Mouse (Mus musculus) adrenal gland, postnatal 36 days (tissue): ENCODE results near the gene Pnpla6. TPM values are rescaled to one million over a fixed set of nuclear protein-coding genes. Genes with fewer than 3 reads are reported as not detected.

ENCODE experiments used
- DNase-seq, 2 experiments: peaks; one replicate each; pipeline ENCODE4 v3.0.0; 2021; ENCODE audit warnings: mixed read lengths in 1 of 2
- long read RNA-seq, 2 experiments: library from polyadenylated mRNA; stranded (forward); transcript quantifications; one replicate each; pipeline ENCODE4 v2.0.0; 2021; ENCODE audit warnings: borderline sequencing depth in 2 of 2
- total RNA-seq, 2 experiments: library from RNA; stranded (reverse); gene quantifications; 2 replicates each; pipeline ENCODE4 v1.2.3; 2021

Pnpla6 gene
- 10 to 100 TPM; 35.8 to 37.1 TPM for total RNA-seq
- long read RNA-seq, experiment 1, partial matches to known transcripts = 9 of 19 reads
- long read RNA-seq, experiment 1, other reads (novel, unspliced or antisense) = 10 of 19 reads
- long read RNA-seq, experiment 2, partial matches to known transcripts = 3 of 5 reads
- long read RNA-seq, experiment 2, other reads (novel, unspliced or antisense) = 2 of 5 reads

DNA sequence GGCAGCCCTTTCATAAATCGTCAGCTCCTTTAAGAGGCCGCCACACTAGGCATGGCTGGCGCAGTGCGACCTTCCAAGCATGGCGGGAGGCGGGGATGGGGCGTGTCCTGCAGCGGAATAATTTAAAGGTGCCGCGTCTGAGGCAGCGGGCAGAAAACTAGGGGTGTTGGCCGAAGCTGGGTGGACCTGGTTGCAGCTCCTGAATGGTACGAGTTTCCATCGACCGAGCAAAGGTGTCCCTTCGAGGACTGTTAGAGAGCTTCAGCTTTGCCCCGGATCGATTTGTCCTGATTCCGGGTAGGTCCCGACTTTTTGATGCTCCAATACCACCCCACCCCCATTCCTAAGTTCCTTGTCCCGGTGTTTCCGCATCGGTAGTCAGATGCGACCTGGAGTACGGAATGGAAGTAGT is at the start of gene Pnpla6:
Pnpla6 (plus strand) TSS at position 125 of the 412 bp plus-strand sequence.
- peak; percentile 95 for DNase-seq

DNA sequence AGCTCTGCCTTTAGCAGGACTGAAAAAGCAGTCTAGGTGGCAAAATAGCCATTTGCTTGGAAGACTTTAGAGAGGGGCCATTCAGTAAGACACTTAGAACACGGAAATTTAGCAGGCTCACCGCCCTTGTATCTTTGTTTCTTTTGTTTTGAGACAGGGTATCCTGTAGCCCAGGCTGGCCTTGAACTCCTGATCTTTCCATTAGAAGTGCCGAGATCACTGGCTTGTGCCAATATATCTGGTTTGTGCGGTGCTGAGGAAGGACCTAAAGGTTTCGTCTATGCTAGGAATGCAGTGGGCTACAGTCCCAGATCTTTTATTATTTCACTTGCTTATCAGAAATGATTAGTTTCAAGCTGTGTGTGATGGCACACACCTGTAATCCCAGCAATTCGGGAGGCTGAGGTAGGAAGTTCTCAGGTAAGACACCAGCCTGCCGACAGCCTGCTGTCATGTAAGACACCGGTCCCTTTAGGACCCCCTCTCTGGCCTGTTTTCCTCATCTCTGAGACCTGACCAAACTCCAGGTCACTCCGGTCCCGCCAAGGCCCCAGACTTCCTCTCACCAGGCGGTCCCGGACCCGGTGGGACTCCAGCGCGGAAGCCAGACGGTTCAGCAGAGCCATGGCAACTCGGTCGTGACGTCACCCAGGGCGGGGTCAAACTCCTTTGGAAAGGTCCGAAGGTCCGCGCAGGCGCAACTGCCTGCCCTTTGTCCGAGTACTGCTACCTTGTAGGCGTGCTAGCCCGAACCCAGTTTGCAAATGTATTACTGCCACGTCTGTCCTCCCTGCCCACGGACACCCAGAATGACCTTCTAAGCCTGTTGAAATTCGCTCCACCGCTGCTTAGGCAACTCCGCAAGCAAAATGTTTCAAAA is 47.9 kb upstream of the Pnpla6 start, which contains the start of gene Pex11g:
Pex11g (minus strand) TSS at position 675 of the 880 bp plus-strand sequence.
- DNase-seq = peak; percentile 100

DNA sequence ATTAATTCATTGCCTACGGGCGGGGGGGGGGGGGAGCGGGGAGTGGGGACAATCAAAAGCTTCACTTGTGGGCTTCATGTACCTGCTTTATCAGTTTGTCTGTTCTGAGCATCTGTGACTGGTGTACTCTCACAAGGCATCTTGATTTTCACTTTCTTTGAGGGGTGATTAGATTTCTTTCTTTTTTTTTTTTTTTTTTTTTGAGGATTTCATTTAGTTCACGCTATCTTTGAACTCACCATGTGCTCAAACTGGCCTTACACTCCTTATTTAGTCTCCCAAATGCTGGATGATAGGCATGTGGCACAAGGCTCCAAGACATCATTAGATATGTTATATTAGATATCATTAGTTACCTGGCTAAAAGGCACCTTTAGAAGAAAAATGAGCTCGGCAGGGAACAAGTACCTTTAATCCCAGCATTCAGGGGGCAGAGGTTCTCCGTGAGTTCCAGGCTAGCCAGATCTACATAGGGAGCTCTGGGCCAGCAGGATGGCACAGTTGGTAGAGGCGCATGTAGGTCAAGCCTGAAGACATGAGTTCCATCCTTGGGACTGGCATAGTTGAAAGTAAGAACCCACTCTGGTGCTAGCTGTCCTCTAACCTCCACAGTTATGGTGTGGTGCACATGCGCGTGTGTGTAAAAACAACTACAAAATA is 47.2 kb upstream of the Pnpla6 start:
- no peak for DNase-seq

DNA sequence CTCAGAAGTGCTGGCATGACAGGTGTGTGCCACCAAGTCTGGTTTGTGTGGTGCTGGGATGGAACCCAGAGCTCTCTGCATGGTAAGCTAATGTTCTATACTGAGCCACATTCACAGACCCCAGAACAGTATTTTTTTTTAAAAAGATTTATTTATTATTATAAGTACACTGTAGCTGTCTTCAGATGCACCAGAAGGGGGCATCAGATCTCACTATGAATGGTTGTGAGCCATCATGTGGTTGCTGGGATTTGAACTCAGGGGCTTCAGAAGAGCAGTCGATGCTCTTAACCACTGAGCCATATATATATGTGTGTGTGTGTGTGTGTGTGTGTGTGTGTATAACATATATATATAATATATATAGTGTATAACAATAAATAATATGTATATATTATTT is 46.3 kb upstream of the Pnpla6 start:
- DNase-seq = no peak

DNA sequence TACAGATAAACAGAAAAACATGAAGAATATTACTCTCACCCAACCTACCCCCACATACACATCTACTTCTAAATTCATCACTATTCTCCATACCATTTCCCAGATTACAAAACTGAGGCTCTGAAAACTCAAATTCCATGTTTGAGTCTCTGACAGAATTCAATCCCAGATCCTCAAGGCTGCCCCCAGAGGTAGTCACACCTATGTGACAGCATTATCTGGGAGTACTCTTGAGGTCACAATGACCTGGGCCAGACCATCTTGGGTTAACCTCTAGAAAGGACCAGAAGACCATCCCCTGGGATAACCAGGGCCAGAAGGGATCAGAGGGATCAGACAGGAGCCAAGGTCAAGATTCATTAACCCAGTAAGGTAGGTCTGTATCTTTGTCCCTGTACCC is 44.6 kb upstream of the Pnpla6 start, which contains the start of gene Tex45:
Tex45 (plus strand) TSS at position 301 of the 400 bp plus-strand sequence.
- no peak for DNase-seq

DNA sequence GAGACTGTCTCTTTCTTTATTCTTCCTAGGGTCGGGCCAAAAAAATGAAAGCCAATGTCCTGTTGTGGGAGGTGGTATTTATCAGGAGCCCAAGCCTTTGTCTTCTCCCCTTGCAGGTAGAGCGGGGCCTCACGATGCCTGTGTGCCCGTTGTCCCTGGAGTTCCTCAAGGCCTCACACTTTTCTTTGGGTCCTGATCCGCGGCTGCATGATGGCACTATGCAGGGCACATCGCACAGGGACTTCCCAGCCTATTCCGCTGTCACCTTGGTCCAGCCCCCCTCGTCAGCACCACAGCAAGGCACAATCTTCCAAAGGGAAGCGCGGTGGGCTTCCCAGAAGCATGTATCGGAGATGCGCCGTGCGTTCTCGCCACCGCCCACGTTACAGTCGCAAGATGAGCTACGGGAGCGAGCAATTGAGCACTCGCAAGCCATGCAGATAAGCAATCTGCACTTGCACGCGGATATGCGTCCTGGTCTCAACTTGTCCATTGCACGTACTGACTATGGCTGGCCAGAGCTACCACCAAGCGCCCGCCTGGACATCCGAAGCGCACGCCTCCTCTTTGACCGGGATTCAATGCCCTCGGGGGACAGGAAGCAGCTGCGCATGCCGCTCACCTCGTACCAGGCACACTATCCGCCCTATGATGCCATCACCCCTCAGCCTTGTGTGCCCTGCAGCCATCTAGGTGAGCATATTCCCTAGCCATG is 39.3 kb upstream of the Pnpla6 start:
- no peak for DNase-seq

DNA sequence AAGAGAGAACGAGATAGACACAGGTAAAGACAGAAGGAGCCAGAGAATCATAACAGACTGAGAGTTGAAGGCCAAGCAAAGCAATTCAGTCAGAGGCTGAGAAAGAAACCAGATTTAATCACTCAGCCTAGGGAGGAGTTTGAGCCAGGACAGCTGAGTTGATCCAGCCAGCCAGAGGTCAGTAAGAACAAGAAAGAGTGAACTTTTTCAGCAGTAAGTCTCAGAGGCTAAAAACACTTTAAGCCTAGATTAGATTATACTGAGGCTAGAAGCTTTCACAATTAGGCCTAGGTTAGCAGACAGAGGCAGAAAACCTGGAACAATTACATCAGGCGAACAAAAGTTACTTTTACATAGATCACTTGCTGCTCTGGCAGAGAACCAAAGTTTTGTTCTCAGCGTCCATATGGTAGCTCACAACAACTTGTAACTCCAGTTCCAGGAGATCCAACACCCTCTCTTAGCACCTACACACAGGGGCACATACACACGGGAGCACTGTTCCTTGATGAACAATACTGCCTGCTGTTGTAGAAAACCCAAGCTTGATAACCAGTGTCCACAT is 34.9 kb upstream of the Pnpla6 start:
- no peak for DNase-seq

DNA sequence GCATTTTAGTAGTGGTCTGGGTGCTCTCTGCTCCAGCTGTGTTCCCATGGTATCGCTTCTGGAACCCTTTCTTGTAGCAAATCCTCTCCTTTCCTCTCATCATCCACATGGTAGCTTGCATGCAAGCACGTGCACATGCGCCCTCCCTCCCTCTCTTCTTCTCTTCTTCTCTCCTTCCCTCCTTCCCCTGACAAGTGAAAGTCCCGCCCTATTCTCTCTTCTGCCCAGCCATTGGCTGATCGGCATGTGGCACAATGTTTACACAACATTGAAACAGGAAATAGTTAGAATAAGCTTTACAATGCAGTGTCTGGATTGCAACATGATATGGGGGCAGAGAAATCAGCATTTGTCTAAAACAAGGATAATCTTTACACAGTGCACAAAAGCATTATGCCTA is 33.6 kb upstream of the Pnpla6 start:
- no peak for DNase-seq

DNA sequence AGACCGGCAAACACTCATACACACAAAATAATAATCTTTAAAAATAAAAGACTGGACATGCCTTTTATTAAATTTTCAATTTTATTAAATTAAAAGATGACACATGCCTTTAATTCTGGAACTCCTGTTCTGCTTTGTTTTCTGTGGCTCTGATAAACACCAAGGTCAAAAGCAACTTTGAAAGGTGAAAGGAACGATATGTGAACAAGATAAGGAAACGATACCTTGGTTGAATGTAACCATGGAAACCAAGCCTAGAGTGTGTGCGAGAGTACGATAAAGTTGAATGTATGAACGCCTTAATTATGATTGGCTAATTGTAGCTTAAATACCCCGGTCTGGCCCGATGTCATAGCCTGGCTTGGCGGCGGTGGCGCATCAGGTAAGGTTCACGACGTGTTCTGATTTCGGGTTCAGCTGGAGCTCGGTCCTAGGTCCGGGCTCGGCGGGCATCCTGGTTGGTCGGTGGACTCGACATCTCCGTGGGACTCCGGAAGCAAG is 32.9 kb upstream of the Pnpla6 start:
- DNase-seq = no peak

DNA sequence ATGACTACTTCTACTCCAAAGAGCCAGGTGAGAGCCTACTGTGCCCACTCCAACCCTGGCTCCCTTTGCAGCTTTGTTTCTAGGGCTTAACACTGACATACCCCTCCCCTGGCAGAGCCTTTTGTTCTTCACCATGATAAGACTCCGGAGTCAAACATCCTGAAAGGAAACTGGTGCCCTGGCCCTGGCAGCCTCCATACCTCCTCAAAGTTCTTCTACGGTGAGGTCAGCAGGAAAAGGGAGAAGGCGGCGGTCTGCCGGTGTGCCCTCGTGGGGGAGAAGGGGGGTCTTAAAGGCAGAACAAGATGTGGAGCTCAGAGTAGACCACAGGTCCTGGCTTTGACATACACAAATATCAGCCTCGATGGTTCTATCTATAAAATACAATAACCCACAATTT is 31.6 kb upstream of the Pnpla6 start:
- no peak for DNase-seq

DNA sequence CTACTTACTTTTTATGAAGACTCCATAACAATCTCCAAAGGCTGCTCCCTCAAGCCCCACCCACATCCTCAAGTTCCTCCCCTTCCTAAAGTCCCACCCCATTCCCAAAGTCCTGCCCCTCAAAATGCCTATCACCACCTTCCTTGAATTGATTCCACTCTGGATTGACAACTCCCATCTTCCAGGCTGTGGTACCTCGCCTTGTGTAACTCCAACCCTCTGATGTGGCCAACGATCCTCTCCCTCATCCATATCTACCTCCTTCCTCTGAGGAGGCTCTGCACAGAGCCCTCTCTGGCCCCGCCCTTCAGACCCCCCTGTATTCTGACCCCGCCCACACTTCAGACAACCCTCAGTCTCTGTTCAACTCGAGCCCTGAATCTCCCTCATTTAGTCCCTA is 30.0 kb upstream of the Pnpla6 start:
- no peak for DNase-seq

DNA sequence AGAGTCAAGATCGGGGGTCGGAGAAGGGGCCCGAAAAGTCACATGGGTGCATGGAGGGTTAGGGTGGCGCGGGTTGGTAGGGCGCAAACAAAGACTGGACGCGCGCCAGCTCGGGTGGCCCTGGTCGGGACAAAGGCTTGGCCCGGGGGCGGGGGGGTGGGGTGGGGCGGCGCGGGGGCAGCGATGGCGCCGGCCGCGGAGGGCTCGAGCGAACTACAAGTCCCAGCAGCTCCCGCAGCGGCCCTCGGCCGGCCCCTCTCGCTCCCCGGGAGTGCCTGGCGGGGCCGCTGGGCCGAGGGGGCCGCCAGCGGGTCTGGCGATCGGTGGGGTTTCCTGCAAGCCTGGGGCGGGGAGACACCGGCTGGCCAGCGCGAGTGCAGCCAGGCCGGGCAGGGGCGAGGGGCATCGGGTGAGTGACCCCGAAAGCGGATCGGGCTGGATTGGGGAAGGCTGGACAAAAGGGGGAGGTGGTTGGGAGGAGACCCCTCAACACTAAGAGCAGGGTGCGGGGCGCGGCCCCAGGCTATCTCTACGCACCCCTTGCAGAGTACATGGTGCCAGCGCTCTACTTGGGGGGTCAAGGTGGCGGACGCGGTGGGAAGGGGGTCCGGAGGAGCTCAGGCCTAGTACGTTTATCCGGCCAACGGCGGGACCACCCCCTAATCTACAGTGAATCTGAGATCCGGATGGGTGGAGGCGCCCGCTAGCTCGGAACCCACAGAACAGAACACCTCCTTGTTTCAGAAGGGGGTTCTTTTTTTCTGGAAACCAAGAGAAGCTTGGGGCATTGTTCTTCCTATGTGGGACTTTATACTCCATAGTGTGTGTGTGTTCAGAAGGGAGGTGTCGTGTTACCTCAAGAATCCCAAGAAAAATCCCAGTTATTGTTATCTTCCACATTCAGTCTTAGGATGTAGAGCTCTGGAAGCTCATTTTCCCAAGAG is 22.0 kb upstream of the Pnpla6 start, which contains the start of gene Zfp358:
Zfp358 (plus strand) TSS at position 238 of the 944 bp plus-strand sequence.
- peak; percentile 82 to 90 for DNase-seq

DNA sequence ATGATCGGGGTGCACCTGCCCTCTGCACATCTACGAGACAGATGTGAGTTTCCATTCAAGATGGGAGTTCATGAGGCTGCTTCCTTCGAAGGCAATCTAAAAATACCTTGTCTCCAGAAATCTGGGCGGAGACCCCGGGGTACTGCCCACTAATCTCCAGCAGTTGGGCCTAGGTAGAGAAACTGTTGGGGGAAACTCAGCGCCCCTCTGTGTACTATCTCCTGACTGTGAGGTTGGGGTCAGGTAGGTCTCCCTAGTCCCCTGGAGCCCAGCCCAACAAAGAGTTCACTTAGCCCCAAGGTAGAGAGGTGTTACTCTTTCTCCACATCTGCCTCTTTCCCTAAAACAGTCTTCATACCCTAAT is 21.4 kb upstream of the Pnpla6 start:
- DNase-seq = no peak

DNA sequence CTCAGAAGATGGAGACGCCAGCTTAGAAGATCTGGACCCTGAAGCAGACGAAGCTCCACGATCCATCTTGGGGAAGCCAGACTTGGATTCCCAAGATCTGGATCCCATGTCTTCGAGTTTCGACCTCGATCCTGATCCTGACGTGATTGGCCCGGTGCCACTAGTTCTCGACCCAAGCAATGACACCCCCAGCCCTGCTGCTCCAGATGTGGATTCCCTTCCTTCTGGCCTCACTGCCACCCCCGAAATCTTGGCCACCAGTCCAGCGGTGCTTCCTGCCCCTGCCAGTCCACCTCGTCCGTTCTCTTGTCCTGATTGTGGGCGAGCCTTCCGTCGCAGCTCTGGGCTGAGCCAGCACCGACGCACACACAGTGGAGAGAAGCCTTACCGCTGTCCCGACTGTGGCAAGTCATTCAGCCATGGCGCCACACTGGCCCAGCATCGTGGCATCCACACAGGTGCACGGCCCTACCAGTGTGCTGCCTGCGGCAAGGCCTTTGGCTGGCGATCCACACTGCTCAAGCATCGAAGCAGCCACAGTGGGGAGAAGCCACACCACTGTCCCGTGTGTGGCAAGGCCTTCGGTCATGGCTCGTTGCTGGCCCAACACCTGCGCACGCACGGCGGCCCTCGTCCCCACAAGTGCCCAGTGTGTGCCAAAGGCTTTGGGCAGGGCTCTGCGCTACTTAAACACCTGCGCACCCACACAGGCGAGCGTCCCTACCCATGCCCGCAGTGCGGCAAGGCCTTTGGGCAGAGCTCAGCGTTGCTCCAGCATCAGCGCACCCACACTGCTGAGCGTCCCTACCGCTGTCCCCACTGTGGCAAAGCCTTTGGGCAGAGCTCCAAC is 19.4 kb upstream of the Pnpla6 start:
- DNase-seq = no peak

DNA sequence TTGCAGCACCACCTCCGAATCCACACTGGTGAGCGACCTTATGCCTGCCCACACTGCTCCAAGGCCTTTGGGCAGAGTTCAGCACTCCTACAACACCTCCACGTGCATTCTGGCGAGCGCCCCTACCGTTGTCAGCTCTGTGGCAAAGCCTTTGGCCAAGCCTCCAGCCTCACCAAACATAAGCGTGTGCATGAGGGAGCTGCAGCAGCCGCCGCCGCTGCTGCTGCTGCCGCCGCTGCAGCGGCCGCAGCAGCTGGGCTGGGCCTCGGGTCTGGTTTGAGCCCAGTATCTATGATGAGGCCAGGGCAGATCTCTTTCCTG is 18.8 kb upstream of the Pnpla6 start:
- DNase-seq = no peak

DNA sequence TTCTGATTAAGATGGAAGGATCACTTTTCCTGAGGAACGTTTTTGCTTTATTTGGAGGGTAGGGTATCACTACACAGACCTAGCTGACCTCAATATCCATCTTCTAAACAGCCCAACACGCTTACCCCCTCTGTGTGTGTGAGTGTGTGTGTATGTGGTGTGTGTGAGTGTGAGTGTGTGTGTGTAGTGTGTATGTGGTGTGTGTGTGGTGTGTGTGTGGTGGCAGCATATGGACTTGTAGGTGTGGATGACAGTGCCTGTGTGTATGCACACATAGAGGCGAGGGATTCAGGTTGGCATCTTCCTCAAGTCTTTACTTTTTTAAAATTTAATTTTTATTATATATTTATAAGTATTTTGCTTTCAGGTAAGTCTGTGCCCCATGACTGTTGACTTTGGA is 16.6 kb upstream of the Pnpla6 start:
- no peak for DNase-seq

DNA sequence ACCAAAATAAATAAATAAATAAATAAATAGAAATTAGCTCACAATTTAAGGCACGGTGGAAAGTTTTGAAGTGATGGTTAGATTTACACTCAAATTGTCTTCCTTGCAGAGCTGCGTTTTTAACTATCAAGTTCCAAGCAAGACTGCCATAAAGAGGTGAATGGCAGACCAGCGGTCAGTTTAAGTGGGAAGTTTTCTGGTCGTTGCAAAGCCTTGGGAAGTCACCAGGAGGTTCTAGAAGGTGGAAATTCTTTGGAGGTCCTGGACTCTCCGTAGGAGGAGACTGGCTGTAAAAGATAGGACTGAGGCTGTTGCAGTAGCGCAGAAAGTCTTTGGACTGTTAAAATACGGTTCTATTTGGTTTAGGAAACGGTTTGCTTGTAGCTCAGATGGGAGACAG is 15.4 kb upstream of the Pnpla6 start:
- no peak for DNase-seq

DNA sequence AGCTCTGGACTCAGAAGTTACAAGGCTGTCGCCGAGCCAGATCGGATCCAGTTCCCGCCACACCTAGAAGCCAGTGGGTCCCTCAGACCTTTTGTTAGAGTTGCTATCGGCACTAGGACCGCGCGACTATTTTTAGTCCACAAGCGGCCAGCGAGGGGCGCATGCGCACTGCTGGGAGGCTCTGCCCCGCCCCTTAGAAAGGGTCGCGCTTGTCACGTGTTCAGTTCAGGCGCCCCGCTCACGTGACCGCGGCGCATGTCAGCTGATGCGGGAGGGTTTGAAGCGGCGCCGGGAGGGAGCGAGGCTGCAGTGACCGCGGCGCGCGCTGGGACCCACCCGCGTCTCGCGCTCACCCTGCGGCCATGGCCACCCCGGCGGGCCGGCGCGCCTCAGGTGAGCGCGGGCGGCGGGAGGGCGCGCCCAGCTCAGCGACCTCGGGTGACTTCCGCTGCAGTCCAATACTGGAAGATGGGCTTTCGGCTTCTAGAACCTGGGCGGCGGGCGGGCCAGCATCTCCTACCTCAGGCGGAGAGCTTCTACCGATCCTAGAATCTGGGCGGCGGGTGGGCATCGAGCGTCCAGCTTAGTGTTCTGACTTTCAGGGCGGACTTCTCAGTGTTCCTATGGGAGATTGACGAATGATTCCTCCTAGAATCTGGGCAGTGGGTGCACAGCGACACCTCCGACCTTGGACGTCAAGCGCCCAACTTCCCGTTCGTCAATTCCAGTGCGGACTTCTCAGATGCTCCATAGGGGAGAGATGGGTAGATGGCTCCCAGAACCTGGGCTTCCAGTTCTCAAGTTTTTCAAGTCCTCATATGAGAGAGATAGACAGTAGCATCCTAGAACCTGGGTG is 14.7 kb upstream of the Pnpla6 start, which contains the start of gene Mcoln1:
Mcoln1 (plus strand) TSS at position 223 of the 856 bp plus-strand sequence.
- peak; percentile 99 for DNase-seq

DNA sequence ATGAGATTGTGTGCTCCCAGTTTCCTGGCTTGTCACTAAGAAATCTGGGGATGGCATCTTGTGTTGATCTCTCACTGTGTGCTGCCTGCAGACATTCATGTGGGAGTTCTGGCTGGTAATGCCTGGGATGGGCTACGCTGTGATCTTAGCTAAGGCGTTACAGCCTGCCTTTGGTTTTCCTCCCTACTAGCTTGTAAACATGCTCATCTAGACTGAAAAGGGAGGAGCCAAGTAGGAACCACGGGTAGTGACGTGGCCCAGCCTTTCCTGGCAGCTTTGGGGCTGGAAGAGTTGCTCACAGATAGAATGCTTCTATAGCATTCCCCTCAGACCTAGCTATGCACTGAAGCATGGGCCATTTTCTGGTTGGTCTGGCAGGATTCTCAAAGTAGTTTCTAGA is 13.0 kb upstream of the Pnpla6 start:
- DNase-seq = no peak
